Mouse (Mus musculus) midbrain, embryonic 13.5 days (tissue): ENCODE data around the gene Shprh. TPM values are rescaled to one million over a fixed set of nuclear protein-coding genes. Genes with fewer than 3 reads are reported as not detected.
A peak's percentile ranks its signal among the peaks of the same experiment; 100 is the strongest.

Experiments
- ATAC-seq: fragments of 200-750 bp; cut with Nextera tagmentation; 2 replicates; pipeline ENCODE4 v1.8.0; 2017; ENCODE audit warnings: mild to moderate bottlenecking, moderate TSS enrichment, moderate library complexity
- H3K27ac ChIP-seq: fragments of 300-500 bp; sonication (generic); 2 replicates; pipeline ENCODE4 v1.5.1; 2015; ENCODE audit warnings: inconsistent platforms, mild to moderate bottlenecking, moderate library complexity
- H3K27me3 ChIP-seq: fragments of 300-500 bp; sonication (generic); 2 replicates; pipeline ENCODE4 v1.6.1; 2015; ENCODE audit warnings: mild to moderate bottlenecking, inconsistent platforms
- H3K36me3 ChIP-seq: fragments of 300-500 bp; sonication (generic); 2 replicates; pipeline ENCODE4 v1.6.1; 2015; ENCODE audit warnings: mild to moderate bottlenecking, inconsistent platforms
- H3K4me1 ChIP-seq: fragments of 300-500 bp; sonication (generic); replicated peaks from 2 replicates; pipeline ENCODE4 v1.6.1; 2015; ENCODE audit warnings: inconsistent platforms
- H3K4me2 ChIP-seq: fragments of 300-500 bp; sonication (generic); replicated peaks from 2 replicates; pipeline ENCODE4 v1.6.1; 2015; ENCODE audit warnings: moderate library complexity, mild to moderate bottlenecking, inconsistent platforms
- H3K4me3 ChIP-seq: fragments of 300-500 bp; sonication (generic); replicated peaks from 2 replicates; pipeline ENCODE4 v1.5.1; 2015; ENCODE audit warnings: mild to moderate bottlenecking, inconsistent platforms
- H3K9ac ChIP-seq: fragments of 300-500 bp; sonication (generic); replicated peaks from 2 replicates; pipeline ENCODE4 v1.6.1; 2015; ENCODE audit warnings: mild to moderate bottlenecking, inconsistent platforms
- H3K9me3 ChIP-seq: fragments of 300-500 bp; sonication (generic); 2 replicates; pipeline ENCODE4 v1.6.1; 2016; ENCODE audit warnings: mild to moderate bottlenecking, inconsistent platforms
- whole genome bisulfite sequencing: fragments of 180-500 bp; shearing (Covaris S2); methylation state at CpG from one replicate; pipeline ENCODE4 v1.1.7; 2015; 5-methylcytosine and 5-hydroxymethylcytosine counted together
- polyA plus RNA-seq: library from polyadenylated mRNA; unstranded; fragments of >200 nt; fragmentation: Nextera tagmentation; extraction: Ambion mirVana; gene quantifications from 2 replicates; pipeline ENCODE4 v1.2.1, GENCODE M21; 2015

The Shprh gene
- polyA plus RNA-seq = 25.9 and 26.4 TPM in 2 replicates

DNA sequence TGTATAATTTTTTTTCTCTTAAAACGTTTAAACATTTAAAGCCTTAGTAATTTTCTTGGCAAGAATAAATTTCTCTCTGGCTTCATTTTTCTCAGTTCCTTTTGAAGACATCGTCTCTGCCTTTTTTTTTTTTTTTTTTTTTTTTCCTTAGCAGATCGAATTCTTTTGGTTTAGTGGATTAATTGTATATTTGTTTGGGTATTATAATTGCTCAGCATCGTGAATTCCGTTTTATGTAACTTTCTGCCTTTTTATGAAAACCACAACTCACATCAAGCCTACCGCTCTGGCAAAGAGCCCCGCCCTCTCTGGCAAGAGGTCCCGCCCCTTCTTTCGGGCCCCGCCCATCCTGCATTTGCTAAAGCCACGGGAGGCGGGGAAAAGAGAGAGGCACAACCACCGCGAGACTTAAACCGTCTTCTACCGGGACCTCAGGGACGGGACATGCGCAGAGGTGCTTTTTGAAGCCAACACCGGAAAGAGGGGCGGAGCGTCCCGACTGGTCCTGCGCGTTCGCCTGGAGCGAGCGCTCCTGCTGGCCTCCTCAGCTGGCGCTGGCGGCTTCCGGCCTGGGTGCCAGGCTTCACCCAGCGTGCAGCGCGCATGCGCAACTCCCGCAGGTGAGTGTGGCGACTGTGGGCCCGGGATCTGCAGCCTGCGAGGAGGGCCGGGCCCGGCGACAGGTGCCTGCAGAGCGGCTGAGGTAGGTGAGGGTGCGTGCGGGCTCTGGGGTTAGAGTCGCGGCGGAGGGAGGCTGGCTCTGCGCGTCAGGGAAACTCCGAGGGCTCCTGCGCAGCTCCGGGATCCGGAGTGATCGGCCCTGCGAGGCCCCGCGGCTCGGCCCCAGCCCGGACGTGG is at the start of gene Shprh:
TSS of gene Shprh (plus strand) at position 544 of the 858 bp plus-strand sequence.
- 1% methylated on average over 60 of the region's 60 CpGs for WGBS
- peak; percentile 99 for ATAC-seq
- H3K27ac ChIP-seq = peak within 1 kb of the TSS; percentile 69

GRCm38 (mm10) chr10:11121781-11122180 is 27.4 kb upstream of the Shprh start:
- Histone ChIP-seq H3K27ac (no peak overlapping the region), H3K4me3 (no peak overlapping the region), H3K27me3 (no peaks in the 10 kb centered on the region), H3K4me1 (no peaks in the 10 kb centered on the region), H3K4me2 (no peak overlapping the region), H3K9ac (no peak overlapping the region), H3K36me3 (no peaks in the 10 kb centered on the region), H3K9me3 (no peaks in the 10 kb centered on the region)
- WGBS = 95% methylated on average over 2 of the region's 2 CpGs
- ATAC-seq = no peak

More for the DNA sequence above, at the start of gene Shprh:
- Histone ChIP-seq H3K4me1 (peaks cover 36% of the 10 kb centered on the region), H3K9me3 (no peaks in the 10 kb centered on the region), H3K4me3 (peak within 1 kb of the TSS; percentile 97), H3K4me2 (peak within 1 kb of the TSS; percentile 69), H3K9ac (peak within 1 kb of the TSS; percentile 92), H3K27me3 (no peaks in the 10 kb centered on the region), H3K36me3 (peaks cover 18% of the 10 kb centered on the region)

DNA sequence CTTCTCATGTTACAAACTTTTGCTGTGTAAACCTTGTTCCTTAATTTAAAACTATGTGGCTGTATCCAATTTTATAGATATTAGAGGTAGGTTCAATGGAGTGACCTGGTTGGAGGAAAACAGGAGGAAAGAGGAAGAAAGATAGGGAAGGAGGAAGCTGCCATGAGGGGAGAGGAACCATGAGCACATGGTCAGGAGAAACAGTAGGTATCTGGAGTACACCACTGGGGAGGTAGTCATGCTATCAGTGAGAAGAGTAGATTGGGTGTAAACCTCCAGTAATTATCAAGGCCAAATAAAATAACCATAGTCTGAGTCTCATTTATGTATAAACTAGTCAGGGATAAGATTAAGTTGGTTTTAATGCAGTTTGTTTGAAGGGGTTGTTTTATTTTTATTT is 3.6 kb upstream of the Shprh start:
- peaks cover 7% of the 10 kb centered on the region for H3K4me1 ChIP-seq
- H3K4me3 ChIP-seq = no peak overlapping the region
- H3K27ac ChIP-seq = no peak overlapping the region
- H3K27me3 ChIP-seq = no peaks in the 10 kb centered on the region
- H3K36me3 ChIP-seq = no peaks in the 10 kb centered on the region
- H3K4me2 ChIP-seq = no peak overlapping the region
- no peaks in the 10 kb centered on the region for H3K9me3 ChIP-seq
- no peak for ATAC-seq
- no peak overlapping the region for H3K9ac ChIP-seq

DNA sequence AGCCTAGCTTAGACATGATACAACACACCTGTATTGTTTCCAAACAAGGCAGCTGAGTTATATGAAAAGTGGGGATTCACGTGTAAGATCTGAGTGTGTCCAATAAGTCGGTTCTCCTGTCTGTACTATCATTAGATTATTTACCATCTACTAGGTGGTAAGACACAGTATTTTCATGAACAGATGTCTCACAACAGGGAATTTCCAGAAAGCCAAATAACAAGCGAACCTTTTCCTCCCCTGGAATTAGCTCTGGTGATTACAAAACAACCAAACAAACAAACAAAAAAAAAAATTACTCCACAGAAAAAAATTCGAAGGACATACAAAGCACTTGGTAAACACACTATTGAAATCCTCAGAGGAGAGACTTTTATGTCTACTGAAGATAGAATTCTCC is 781 bp upstream of the Shprh start:
- no peak overlapping the region for H3K4me3 ChIP-seq
- 90% methylated on average over 4 of the region's 4 CpGs for WGBS
- no peak overlapping the region for H3K9ac ChIP-seq
- no peaks in the 10 kb centered on the region for H3K9me3 ChIP-seq
- H3K4me2 ChIP-seq = no peak overlapping the region
- no peak for ATAC-seq
- no peak overlapping the region for H3K27ac ChIP-seq
- peaks cover 18% of the 10 kb centered on the region for H3K36me3 ChIP-seq
- H3K27me3 ChIP-seq = no peaks in the 10 kb centered on the region
- peaks cover 34% of the 10 kb centered on the region for H3K4me1 ChIP-seq

DNA sequence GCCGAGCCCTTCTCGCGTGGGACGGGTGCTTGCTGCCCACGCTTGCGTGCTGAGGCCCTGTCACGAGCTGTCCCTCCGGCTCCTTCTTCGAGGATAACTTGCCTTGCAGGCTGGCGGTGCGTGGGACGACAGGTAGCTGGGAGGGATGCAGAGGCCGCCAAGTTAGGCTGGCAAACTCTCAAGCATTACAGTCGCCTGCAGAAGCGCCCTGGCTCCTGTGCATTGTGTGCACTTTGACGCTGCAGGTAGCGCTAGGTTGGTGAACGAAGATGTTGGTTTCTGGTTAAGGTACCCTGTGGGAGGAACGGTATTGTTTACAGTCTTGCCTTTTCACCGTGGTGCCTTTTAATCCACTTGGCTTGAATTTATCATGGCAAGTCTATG is 507 bp downstream of the Shprh start:
- no peak for ATAC-seq
- no peaks in the 10 kb centered on the region for H3K27me3 ChIP-seq
- under 1% methylated on average over 20 of the region's 20 CpGs for WGBS

DNA sequence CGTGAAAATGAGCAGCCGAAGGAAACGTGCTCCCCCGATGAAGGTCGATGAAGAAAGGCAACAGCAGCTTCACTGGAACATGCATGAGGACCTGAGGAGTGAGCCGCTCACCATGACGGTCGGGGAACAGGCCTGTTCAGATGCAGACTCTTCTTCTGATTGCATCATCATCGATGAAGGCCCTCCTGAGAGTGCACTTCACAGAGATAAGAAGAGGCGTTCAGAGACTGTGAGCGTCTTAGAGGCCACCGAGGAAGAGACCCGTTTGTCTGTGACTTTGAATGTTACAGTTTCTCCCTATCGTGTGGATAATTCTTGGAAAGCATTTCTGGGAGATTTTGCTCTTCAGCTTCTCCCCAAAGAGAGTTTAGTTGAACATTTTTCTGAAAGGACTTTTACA is 2.4 kb downstream of the Shprh start:
- 94% methylated on average over 14 of the region's 14 CpGs for WGBS

More for the DNA sequence above, 507 bp downstream of the Shprh start:
- Histone ChIP-seq H3K27ac (peak overlapping the region; percentile 69), H3K9ac (peak overlapping the region; percentile 92), H3K4me1 (peaks cover 42% of the 10 kb centered on the region), H3K4me2 (peak overlapping the region; percentile 69), H3K4me3 (peak overlapping the region; percentile 97), H3K9me3 (no peaks in the 10 kb centered on the region), H3K36me3 (peaks cover 19% of the 10 kb centered on the region)

DNA sequence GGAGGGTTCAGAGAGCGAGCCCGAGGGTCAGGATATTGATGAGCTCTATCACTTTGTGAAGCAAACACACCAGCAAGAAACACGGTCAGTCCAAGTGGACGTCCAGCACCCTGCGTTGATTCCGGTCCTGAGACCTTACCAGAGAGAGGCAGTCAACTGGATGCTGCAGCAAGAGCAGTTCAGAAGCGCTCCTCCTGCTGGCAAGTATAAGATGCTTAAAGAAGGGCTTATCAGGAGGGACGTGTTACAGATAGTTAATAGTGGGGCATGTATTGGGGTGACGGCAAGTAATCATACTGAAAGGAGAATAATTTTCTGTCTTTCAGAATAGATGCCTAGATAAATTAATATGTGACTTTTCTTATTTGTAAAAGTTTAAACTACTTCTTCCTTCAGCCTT is 7.8 kb downstream of the Shprh start:
- no peak for ATAC-seq
- no peak overlapping the region for H3K9ac ChIP-seq
- H3K27ac ChIP-seq = no peak overlapping the region
- H3K4me1 ChIP-seq = peaks cover 24% of the 10 kb centered on the region
- H3K27me3 ChIP-seq = no peaks in the 10 kb centered on the region
- H3K9me3 ChIP-seq = no peaks in the 10 kb centered on the region
- 83% methylated on average over 9 of the region's 9 CpGs for WGBS
- H3K36me3 ChIP-seq = peaks cover 48% of the 10 kb centered on the region
- H3K4me3 ChIP-seq = no peak overlapping the region
- H3K4me2 ChIP-seq = no peak overlapping the region

More for the DNA sequence above, 2.4 kb downstream of the Shprh start:
- ATAC-seq = no peak
- Histone ChIP-seq H3K27ac (no peak overlapping the region), H3K4me2 (no peak overlapping the region), H3K9me3 (no peaks in the 10 kb centered on the region), H3K4me1 (peaks cover 46% of the 10 kb centered on the region), H3K36me3 (peaks cover 26% of the 10 kb centered on the region), H3K4me3 (no peak overlapping the region), H3K9ac (no peak overlapping the region), H3K27me3 (no peaks in the 10 kb centered on the region)

- 93% methylated on average over 5 of the region's 5 CpGs for WGBS
- H3K36me3 ChIP-seq = peaks cover 69% of the 10 kb centered on the region
- no peak for ATAC-seq
Measured at GRCm38 (mm10) chr10:11164537-11164936, 15.3 kb downstream of the Shprh start.

GRCm38 (mm10) chr10:11170252-11170651 is 21.0 kb downstream of the Shprh start:
- no peaks in the 10 kb centered on the region for H3K9me3 ChIP-seq
- 97% methylated on average over 5 of the region's 5 CpGs for WGBS
- H3K27me3 ChIP-seq = no peaks in the 10 kb centered on the region
- no peak overlapping the region for H3K4me2 ChIP-seq
- no peak overlapping the region for H3K4me3 ChIP-seq
- no peaks in the 10 kb centered on the region for H3K4me1 ChIP-seq
- no peak for ATAC-seq
- no peak overlapping the region for H3K9ac ChIP-seq
- H3K36me3 ChIP-seq = peaks cover 81% of the 10 kb centered on the region
- no peak overlapping the region for H3K27ac ChIP-seq

More at GRCm38 (mm10) chr10:11164537-11164936, 15.3 kb downstream of the Shprh start:
- Histone ChIP-seq H3K4me2 (no peak overlapping the region), H3K4me1 (no peaks in the 10 kb centered on the region), H3K4me3 (no peak overlapping the region), H3K9ac (no peak overlapping the region), H3K27me3 (no peaks in the 10 kb centered on the region), H3K9me3 (no peaks in the 10 kb centered on the region), H3K27ac (no peak overlapping the region)

GRCm38 (mm10) chr10:11171615-11172014 is 22.4 kb downstream of the Shprh start:
- peaks cover 75% of the 10 kb centered on the region for H3K36me3 ChIP-seq
- H3K4me1 ChIP-seq = no peaks in the 10 kb centered on the region
- no peaks in the 10 kb centered on the region for H3K9me3 ChIP-seq
- 95% methylated on average over 4 of the region's 4 CpGs for WGBS
- no peak for ATAC-seq
- no peaks in the 10 kb centered on the region for H3K27me3 ChIP-seq
- no peak overlapping the region for H3K9ac ChIP-seq
- no peak overlapping the region for H3K27ac ChIP-seq
- H3K4me3 ChIP-seq = no peak overlapping the region
- no peak overlapping the region for H3K4me2 ChIP-seq

DNA sequence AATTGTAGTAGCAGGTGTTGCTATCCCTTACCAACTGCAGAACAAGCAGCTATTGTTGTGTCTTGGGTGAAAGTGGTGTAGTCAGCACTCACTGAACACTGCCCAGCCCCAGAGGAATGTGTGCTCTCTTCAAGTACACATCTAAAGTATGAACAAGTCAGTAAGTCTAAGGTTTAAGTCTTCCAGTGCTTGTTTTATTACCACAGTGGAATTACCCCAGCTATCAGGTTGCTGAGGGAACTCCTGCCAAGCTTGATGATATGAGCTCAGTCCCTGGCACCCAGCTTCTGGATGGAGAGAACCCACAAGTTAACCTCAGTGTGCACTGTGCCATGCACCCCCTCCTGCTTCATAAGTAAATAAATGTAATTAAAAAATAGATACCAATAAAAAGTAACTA is 23.3 kb downstream of the Shprh start:
- ATAC-seq = no peak
- Histone ChIP-seq H3K36me3 (peaks cover 72% of the 10 kb centered on the region), H3K9me3 (no peaks in the 10 kb centered on the region), H3K4me2 (no peak overlapping the region), H3K9ac (no peak overlapping the region), H3K4me1 (no peaks in the 10 kb centered on the region), H3K27me3 (no peaks in the 10 kb centered on the region), H3K4me3 (no peak overlapping the region), H3K27ac (no peak overlapping the region)

GRCm38 (mm10) chr10:11175801-11176482 is 26.7 kb downstream of the Shprh start:
- no peak overlapping the region for H3K27ac ChIP-seq
- H3K27me3 ChIP-seq = no peaks in the 10 kb centered on the region
- H3K9ac ChIP-seq = no peak overlapping the region
- no peak overlapping the region for H3K4me3 ChIP-seq
- no peak overlapping the region for H3K4me2 ChIP-seq
- no peaks in the 10 kb centered on the region for H3K4me1 ChIP-seq
- no peak for ATAC-seq
- no peaks in the 10 kb centered on the region for H3K9me3 ChIP-seq
- WGBS = 85% methylated on average over 8 of the region's 8 CpGs
- peaks cover 59% of the 10 kb centered on the region for H3K36me3 ChIP-seq
